20 mouse cellular contexts compared by ENCODE assay signal in the genomic region with DNA sequence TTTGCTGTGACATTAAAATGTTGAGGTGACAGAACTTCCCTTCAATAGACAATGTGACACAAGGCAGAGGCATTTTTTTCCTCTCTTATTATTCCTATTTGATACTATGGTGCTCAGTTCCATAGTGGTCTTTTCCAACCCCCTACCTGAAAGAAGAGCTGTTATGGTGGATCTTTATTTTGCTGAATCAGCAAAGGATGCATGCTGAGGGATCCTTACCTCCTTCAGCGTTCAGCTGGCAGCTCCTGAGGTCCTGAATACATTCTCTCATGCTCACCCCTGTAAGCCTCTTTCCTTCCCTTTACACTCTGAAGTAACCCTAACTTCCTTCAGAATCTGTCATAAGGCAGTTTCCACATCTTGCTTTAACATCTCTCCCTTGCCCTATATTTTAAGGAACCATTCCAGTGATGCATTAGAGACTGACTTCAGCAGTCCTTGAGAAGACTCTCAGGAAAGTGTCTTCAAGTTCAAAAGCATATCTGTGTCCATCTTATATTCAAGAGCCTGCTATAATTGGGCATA.
"Had no signal": no experiment of that assay in that cellular context is flagged by ENCODE, and none has a peak within 500 bp of the region (broad histone marks: within the 10 kb centered on the region; RNA-seq: fewer than 3 reads in every experiment).

No protein-coding gene starts in this region.

- H3K4me2 ChIP-seq: liver, embryonic 13.5 days; liver, embryonic 15.5 days; lung, embryonic 15.5 days; midbrain, embryonic 11.5 days; midbrain, embryonic 13.5 days; midbrain, embryonic 15.5 days; neural tube, embryonic 13.5 days; neural tube, embryonic 15.5 days had no signal

- H3K9ac ChIP-seq: liver, embryonic 13.5 days; liver, embryonic 15.5 days; lung, embryonic 15.5 days; midbrain, embryonic 13.5 days; midbrain, embryonic 15.5 days; neural tube, embryonic 13.5 days; neural tube, embryonic 15.5 days had no signal

- H3K36me3 ChIP-seq: liver, embryonic 13.5 days; liver, embryonic 15.5 days; lung, embryonic 15.5 days; midbrain, embryonic 13.5 days; midbrain, embryonic 15.5 days; neural tube, embryonic 13.5 days; neural tube, embryonic 15.5 days had no signal

- H3K9me3 ChIP-seq: liver, embryonic 13.5 days; liver, embryonic 15.5 days; lung, embryonic 15.5 days; megakaryocyte, embryonic 14.5 days; midbrain, embryonic 13.5 days; midbrain, embryonic 15.5 days; neural tube, embryonic 13.5 days; neural tube, embryonic 15.5 days had no signal

- H3K27me3 ChIP-seq: liver, embryonic 13.5 days; liver, embryonic 15.5 days; lung, embryonic 15.5 days; megakaryocyte, embryonic 14.5 days; midbrain, embryonic 13.5 days; midbrain, embryonic 15.5 days; neural tube, embryonic 13.5 days; neural tube, embryonic 15.5 days had no signal

- H3K4me1 ChIP-seq: lung, embryonic 15.5 days; midbrain, embryonic 13.5 days; midbrain, embryonic 15.5 days; neural tube, embryonic 13.5 days; neural tube, embryonic 15.5 days had no signal

- H3K27ac ChIP-seq: liver, embryonic 13.5 days; liver, embryonic 15.5 days; lung, embryonic 15.5 days; macrophage; midbrain, embryonic 13.5 days; midbrain, embryonic 15.5 days; neural tube, embryonic 13.5 days; neural tube, embryonic 15.5 days had no signal

- ATAC-seq: midbrain, embryonic 13.5 days; midbrain, embryonic 15.5 days had no signal

- H3K4me3 ChIP-seq: liver, embryonic 13.5 days; liver, embryonic 15.5 days; lung, embryonic 15.5 days; megakaryocyte, embryonic 14.5 days; midbrain, embryonic 13.5 days; midbrain, embryonic 15.5 days; neural tube, embryonic 13.5 days; neural tube, embryonic 15.5 days had no signal

- DNase-seq: liver, embryonic 13.5 days; lung, adult 2 months; lung, postnatal 10 days; retina, postnatal 1 day; right cerebral cortex, adult 18-20 months; right cerebral cortex, postnatal 25 days; right cerebral cortex, postnatal 4 days; spleen, adult 18-20 months; thymus, adult 18-20 months; thymus, postnatal 14 days; thymus, postnatal 36 days had no signal
